Mouse (Mus musculus): ENCODE measurements around the gene Chd6.

GRCm38 (mm10) chr2:161033141-161033540, 75.7 kb downstream of the Chd6 start:
- TF ChIP-seq CTCF (conservative IDR thresholded peaks at IDR 0.05; ENCODE audit: low read length) (no peak), NANOG (IDR thresholded peaks at IDR 0.05; ENCODE audit: borderline replicate concordance, low read length) (no peak)
